Mouse (Mus musculus): ENCODE data around the gene Slc29a1.

- TF ChIP-seq POLR2A (IDR thresholded peaks at IDR 0.05; ENCODE audit: borderline replicate concordance, insufficient read depth, low read length), result no peak
- TF ChIP-seq CTCF (IDR thresholded peaks at IDR 0.05; ENCODE audit: borderline replicate concordance, insufficient read depth, low read depth, low read length), result no peak
Measured at GRCm38 (mm10) chr17:45631940-45632339, 32.5 kb upstream of the Slc29a1 start.
